Mouse (Mus musculus) granulocyte monocyte progenitor cell, adult 5-6 weeks (primary cell): ENCODE results near the gene Sh3kbp1. TPM values are rescaled to one million over a fixed set of nuclear protein-coding genes. Genes with fewer than 3 reads are reported as not detected.

Source experiments
- ATAC-seq: replicated peaks from 2 replicates; pipeline ENCODE4 v1.8.0; 2016; ENCODE audit warnings: mild to moderate bottlenecking, moderate TSS enrichment, inconsistent platforms; ENCODE audit not compliant: poor library complexity, severe bottlenecking
- total RNA-seq, 2 experiments: library from RNA; stranded (forward) in 1 of 2; stranded (reverse) in 1 of 2; fragments of 200-712, 200-1000 nt in 1 of 2; fragments of >200 nt in 1 of 2; fragmentation: Nextera tagmentation in 1 of 2; gene quantifications; 2 replicates each; pipeline ENCODE4 v1.2.3; 2014 to 2017

Gene Sh3kbp1
- total RNA-seq, 2 experiments from 2014 or later, result 69.4 to 99.7 TPM

- no peak for ATAC-seq
Observed at GRCm38 (mm10) chrX:159817508-159817907, 190.4 kb downstream of the Sh3kbp1 start.

DNA sequence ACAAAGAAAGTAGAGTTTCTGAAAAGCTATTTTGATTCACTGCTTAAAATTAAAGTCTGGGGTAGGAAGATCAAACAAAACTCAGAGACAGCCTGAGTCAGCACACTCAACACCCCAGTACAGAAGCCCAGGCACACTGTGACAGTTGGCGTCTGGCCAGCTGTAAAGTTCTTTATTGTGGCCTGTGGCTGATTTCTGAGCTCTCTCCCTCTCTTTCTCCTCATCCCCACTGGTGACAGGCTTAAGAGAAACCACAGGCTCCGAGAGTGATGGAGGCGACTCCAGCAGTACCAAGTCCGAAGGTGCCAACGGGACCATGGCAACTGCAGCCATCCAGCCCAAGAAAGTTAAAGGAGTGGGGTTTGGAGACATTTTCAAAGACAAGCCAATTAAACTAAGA lies 201.1 kb downstream of the Sh3kbp1 start:
- ATAC-seq, result no peak

DNA sequence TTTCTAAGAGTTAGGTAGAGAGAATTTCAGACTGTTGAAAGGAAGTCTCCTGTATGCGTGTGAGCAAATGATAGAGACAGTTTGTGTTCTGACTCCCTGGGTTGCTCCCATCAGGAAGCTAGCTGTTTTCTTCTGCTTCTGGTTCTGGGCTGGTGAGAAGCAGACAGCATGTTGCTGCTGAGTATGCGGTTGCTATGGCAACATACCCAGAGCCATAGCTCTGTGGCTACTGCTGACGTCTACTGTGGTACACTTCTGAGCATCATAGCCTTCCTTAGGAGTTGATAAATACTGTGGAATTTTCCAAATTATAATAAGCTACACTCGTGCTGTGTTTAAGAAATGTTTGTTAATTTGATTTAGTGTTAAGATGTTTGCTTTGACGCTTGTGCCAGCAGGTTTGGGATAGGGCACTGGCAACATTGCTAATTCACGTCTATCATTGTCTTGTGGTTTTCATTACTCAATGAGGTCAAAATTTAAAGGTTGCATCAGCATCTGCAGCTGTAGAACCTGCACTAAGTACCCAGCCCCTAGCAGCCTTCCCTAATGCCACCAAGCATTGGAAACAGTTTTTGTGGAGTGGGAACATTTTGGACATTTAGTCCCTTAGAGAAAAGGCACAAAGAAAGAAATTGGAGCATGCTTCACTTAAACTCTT lies 202.2 kb downstream of the Sh3kbp1 start:
- peak; percentile 83 for ATAC-seq

DNA sequence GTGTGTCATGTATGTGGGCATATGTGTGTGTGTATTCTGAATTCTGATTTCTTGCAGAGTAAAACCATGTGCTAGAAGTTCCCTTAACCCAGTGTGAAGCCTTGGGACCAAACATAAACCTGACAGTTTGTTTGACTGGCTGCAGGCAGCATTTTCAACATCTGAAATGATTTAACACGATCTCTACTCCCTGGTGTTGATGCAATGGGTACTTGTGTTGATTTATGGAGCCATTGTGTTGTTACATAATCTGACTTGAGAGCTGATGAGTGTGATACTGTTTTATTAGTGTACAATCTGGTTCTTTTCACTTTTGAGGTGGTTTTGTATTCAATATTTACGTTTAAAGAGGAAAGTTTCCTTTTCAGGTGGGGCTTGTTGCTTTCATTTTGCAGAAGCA lies 204.1 kb downstream of the Sh3kbp1 start:
- no peak for ATAC-seq

DNA sequence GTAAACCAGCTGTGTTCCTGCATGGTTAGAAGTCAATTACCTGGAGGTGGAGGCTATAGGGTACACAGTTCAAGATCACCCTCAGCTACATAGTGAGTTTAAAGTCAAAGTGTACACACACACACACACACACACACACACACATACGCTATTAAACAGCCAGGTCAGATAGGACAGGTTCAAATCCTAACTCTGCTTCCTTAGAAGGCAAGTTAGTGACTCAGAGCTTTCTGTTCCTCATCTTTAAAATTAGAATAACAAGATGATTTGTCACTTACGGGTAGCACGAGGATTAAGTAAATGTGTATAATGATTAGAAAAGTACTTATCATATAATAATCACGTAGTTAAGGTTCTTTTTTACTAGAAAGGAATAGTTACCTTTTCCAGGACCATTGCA lies 208.2 kb downstream of the Sh3kbp1 start:
- peak; percentile 41 for ATAC-seq

- ATAC-seq, result peak; percentile 98
Observed at GRCm38 (mm10) chrX:159837379-159837778, 210.3 kb downstream of the Sh3kbp1 start.

GRCm38 (mm10) chrX:159839786-159840185 lies 212.7 kb downstream of the Sh3kbp1 start:
- no peak for ATAC-seq

GRCm38 (mm10) chrX:159840225-159840624 lies 213.2 kb downstream of the Sh3kbp1 start:
- ATAC-seq, result peak; percentile 25; the same call in 1 of the 2 replicates

GRCm38 (mm10) chrX:159850722-159851121 lies 223.7 kb downstream of the Sh3kbp1 start:
- ATAC-seq, result no peak

DNA sequence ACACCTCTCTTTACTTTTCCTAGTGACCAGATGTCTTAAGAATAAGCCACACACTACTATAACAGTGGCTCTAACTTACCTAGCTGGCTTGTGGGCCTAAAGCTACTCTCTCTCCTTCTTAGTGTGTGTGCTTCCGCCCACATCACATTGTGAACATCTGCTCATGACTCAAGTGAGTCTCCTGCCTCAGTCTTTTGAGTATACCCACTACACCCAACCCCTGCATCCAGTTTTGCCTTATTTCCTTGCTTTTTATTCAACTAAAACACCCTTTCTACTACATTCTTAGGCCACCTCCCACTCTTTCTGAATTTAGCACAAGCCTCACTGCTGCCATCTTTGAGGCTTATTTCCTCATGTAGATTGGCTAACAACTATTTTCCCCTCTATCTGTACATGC lies 229.8 kb downstream of the Sh3kbp1 start:
- no peak for ATAC-seq

DNA sequence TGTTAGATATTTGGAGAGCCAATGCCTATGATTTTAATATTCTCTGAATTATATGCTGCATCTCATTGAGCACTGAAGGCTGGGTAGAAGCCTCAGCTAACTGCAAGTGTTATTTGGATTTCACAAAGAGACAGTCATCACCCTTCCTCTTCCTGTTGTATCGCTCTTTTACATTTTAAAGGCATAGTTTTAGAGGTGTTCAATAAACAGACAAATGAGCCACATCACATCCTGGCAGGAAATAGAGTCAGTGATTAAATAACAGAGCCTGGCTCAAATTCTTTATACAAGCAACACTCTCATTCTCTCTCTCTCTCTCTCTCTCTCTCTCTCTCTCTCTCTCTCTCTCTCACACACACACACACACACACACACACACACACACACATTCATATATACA lies 231.1 kb downstream of the Sh3kbp1 start:
- ATAC-seq, result no peak

DNA sequence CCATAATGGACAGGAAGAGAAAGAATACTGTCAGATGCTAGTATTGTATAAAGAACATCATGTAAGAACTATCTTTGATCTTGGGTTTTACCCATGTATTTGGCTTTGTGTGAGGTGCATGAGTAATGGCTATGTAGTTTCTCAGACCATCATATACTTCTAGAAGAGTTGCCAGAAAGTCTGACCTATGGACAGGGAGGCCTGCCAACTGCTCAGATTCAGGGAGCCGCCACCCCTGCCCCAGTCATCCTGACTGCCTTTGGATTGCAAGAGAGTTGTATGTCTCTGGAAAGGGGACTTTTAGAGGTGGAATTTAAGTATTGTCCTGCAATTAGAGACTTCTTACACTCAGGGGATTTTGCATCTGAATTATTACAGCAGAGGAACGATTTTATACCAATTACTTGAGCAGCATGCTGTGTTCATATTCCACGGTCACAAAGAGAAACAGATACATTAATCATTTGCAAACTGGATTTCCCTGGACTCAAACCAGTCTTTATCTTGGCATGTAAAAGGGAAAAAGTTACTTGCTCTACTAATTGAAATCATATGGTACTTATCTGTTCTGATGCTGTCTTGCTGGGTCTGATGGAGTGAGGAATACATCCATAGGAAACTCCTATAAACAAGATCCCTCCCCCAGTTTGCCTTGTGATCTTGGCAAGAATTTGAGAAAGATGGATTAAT lies 233.9 kb downstream of the Sh3kbp1 start:
- no peak for ATAC-seq

DNA sequence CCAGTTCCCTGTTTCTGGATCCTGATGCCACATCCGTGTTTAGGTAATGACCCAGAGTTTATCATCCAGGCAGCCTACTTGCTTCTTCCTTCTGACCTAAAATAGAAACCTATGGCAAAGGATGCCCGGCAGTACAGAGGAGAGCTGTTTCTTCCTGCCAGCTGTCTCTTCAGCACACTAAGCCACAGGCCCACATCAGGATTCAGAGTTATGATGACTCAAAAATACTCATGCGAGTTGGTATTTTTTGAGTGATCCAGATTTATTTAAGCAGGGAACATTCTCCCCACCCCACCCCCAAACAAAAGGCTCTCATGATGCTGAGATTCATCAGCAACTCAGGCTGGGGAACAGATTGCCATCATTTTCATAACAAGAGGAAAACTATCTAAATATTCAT lies 240.6 kb downstream of the Sh3kbp1 start:
- no peak for ATAC-seq

- no peak for ATAC-seq
Observed at GRCm38 (mm10) chrX:159872521-159872920, 245.4 kb downstream of the Sh3kbp1 start.

GRCm38 (mm10) chrX:159877770-159878169 lies 250.7 kb downstream of the Sh3kbp1 start:
- ATAC-seq, result no peak

DNA sequence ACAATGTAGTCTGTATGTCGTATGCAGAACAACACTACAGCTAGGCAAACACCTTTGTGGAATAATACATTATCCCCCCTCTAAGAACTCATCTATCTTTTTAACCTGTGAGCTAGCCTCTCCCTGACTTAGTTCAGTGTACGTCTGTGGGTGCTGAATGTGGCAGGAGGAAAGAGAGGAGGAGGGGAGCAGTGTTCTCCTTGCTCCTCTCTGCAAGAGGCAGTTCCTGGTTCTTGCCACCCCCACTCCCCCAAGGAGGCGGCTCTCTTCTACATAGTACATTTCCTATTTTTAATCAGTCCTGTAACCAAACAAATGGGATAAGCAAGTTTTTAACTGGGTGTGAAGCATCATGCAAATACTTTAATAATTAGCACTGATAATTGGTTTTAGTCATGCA lies 252.4 kb downstream of the Sh3kbp1 start:
- ATAC-seq, result no peak

DNA sequence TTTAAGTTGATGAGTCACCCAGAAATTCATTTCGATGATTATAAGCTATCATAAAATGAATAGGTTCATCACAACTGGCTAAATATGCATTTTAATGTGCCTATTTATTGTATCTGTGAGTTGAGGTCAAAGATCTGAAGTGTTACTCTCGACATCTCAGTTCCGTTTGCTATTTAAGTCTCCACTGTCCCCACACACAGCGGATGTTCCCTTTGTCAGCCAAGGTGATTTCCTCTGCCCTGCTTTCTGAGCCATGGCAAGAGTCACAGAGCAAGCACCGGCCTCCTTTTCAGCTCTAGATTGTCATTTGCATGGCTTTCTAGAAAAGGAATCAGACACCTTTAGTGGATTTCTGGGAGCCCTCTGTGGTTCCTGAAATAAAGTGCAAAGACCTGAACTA lies 254.5 kb downstream of the Sh3kbp1 start:
- no peak for ATAC-seq

DNA sequence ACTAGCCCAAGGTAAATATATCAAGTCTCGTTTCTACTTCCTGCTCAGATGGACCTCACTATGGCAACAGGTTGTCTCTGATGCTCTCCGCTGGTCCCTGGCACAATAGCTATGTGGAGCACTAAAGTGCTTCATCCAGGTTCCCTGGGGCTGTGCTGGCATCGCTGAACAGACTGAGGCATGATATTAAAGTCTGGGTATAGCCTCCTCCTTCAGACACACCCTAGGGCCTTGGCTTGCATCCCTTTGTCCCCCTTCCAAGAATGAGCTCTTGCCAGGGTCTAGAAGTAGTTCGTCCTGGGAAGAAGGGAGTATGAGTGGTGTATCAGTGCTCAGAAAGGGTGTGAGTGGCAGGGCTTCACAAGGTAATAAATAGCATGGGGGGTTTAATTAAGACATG lies 269.5 kb downstream of the Sh3kbp1 start:
- no peak for ATAC-seq

GRCm38 (mm10) chrX:159898110-159898509 lies 271.0 kb downstream of the Sh3kbp1 start:
- no peak for ATAC-seq

- ATAC-seq, result no peak
Observed at GRCm38 (mm10) chrX:159899121-159899520, 272.0 kb downstream of the Sh3kbp1 start.

- no peak for ATAC-seq
Observed at GRCm38 (mm10) chrX:159903421-159903820, 276.3 kb downstream of the Sh3kbp1 start.

DNA sequence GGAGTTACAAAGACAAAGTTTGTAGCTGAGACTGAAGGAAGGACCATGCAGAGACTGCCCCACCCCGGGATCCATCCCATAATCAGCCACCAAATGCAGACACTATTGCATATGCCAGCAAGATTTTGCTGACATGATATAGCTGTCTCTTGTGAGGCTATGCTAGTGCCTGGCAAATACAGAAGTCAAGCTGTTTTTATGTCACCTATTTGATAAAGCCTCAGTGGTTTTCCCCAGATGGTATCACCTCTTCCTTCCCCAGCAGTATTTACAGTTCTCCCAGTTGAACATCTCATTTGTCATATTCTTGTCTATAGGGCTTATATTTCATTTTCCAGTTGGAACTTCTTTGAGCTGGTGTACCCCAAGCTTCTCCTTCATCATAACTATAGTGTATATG lies 280.6 kb downstream of the Sh3kbp1 start:
- no peak for ATAC-seq
